Mouse (Mus musculus): ENCODE results near the gene Gbf1. TPM values are rescaled to one million over a fixed set of nuclear protein-coding genes. Genes with fewer than 3 reads are reported as not detected.
A peak's percentile ranks its signal among the peaks of the same experiment; 100 is the strongest.

The Gbf1 gene
- polyA plus RNA-seq, 1 experiment: 60.8 TPM

DNA sequence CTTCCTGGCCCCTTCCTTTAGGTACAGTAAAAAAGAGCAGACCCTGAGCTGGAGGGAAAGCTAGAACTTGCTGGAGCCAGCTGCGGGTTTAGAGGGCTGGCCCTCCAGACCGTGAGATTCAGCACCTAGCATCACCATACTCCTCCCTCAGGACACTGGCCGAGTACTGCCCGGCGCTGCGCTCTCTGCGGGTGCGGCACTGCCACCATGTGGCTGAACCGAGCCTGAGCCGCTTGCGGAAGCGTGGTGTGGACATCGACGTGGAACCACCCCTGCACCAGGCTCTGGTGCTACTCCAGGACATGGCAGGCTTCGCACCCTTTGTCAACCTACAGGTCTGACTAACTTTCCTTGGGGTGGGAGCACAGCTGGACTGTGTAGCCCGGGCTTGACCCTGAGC lies 177.6 kb downstream of the Gbf1 start:
- no peak for TF ChIP-seq POLR2A (IDR thresholded peaks at IDR 0.05; ENCODE audit: low read depth, low read length)
- peak; percentile 95; the same call in 1 of the 2 replicates for TF ChIP-seq CTCF (conservative IDR thresholded peaks at IDR 0.05; ENCODE audit: insufficient read depth, insufficient read length, low read depth, low read length)
- Histone ChIP-seq H3K27ac (ENCODE audit: insufficient read depth, low read depth, low read length) (no peak overlapping the region), H3K4me3 (ENCODE audit: insufficient read depth, low read depth, low read length) (no peak overlapping the region), H3K27me3 (replicated peaks; ENCODE audit: control insufficient read depth, insufficient read depth, low read length) (no peaks in the 10 kb centered on the region), H3K4me1 (ENCODE audit: control insufficient read depth, insufficient read depth, low read length) (peaks cover 6% of the 10 kb centered on the region; the same call in 1 of the 2 replicates), H3K36me3 (ENCODE audit: control insufficient read depth, insufficient read depth, low read length) (no peaks in the 10 kb centered on the region)
- WGBS: 5% methylated on average over 16 of the region's 16 CpGs
- peak; percentile 89 for DNase-seq

- H3K4me3 ChIP-seq (ENCODE audit: insufficient read depth, low read depth, low read length): no peak overlapping the region
- no peak for TF ChIP-seq POLR2A (IDR thresholded peaks at IDR 0.05; ENCODE audit: low read depth, low read length)
- TF ChIP-seq CTCF (conservative IDR thresholded peaks at IDR 0.05; ENCODE audit: insufficient read depth, insufficient read length, low read depth, low read length): no peak
- no peak for DNase-seq
- H3K27me3 ChIP-seq (replicated peaks; ENCODE audit: control insufficient read depth, insufficient read depth, low read length): no peaks in the 10 kb centered on the region
- 93% methylated on average over 12 of the region's 12 CpGs for WGBS
- no peaks in the 10 kb centered on the region for H3K36me3 ChIP-seq (ENCODE audit: control insufficient read depth, insufficient read depth, low read length)
- no peak overlapping the region for H3K27ac ChIP-seq (ENCODE audit: insufficient read depth, low read depth, low read length)
- peaks cover 6% of the 10 kb centered on the region; the same call in 1 of the 2 replicates for H3K4me1 ChIP-seq (ENCODE audit: control insufficient read depth, insufficient read depth, low read length)
These were observed 178.4 kb downstream of the Gbf1 start for GRCm38 (mm10) chr19:46330696-46331095.

- no peak for TF ChIP-seq POLR2A (IDR thresholded peaks at IDR 0.05; ENCODE audit: low read depth, low read length)
- no peak for TF ChIP-seq CTCF (conservative IDR thresholded peaks at IDR 0.05; ENCODE audit: insufficient read depth, insufficient read length, low read depth, low read length)
- WGBS: 90% methylated on average over 14 of the region's 14 CpGs
- no peak for DNase-seq
- Histone ChIP-seq H3K36me3 (ENCODE audit: control insufficient read depth, insufficient read depth, low read length) (no peaks in the 10 kb centered on the region), H3K27ac (ENCODE audit: insufficient read depth, low read depth, low read length) (no peak overlapping the region), H3K27me3 (replicated peaks; ENCODE audit: control insufficient read depth, insufficient read depth, low read length) (no peaks in the 10 kb centered on the region), H3K4me3 (ENCODE audit: insufficient read depth, low read depth, low read length) (no peak overlapping the region), H3K4me1 (ENCODE audit: control insufficient read depth, insufficient read depth, low read length) (peaks cover 6% of the 10 kb centered on the region; the same call in 1 of the 2 replicates)
These were observed 179.0 kb downstream of the Gbf1 start for GRCm38 (mm10) chr19:46331326-46331725.

- no peak for DNase-seq
- no peak for TF ChIP-seq POLR2A (IDR thresholded peaks at IDR 0.05; ENCODE audit: low read depth, low read length)
- TF ChIP-seq CTCF (conservative IDR thresholded peaks at IDR 0.05; ENCODE audit: insufficient read depth, insufficient read length, low read depth, low read length): no peak
- H3K36me3 ChIP-seq (ENCODE audit: control insufficient read depth, insufficient read depth, low read length): no peaks in the 10 kb centered on the region
- H3K4me3 ChIP-seq (ENCODE audit: insufficient read depth, low read depth, low read length): no peak overlapping the region
- no peak overlapping the region for H3K27ac ChIP-seq (ENCODE audit: insufficient read depth, low read depth, low read length)
- WGBS: 80% methylated on average over 3 of the region's 3 CpGs
- peaks cover 3% of the 10 kb centered on the region; the same call in 1 of the 2 replicates for H3K4me1 ChIP-seq (ENCODE audit: control insufficient read depth, insufficient read depth, low read length)
- H3K27me3 ChIP-seq (replicated peaks; ENCODE audit: control insufficient read depth, insufficient read depth, low read length): no peaks in the 10 kb centered on the region
These were observed 179.6 kb downstream of the Gbf1 start for GRCm38 (mm10) chr19:46331936-46332335.

- TF ChIP-seq CTCF (conservative IDR thresholded peaks at IDR 0.05; ENCODE audit: insufficient read depth, insufficient read length, low read depth, low read length): no peak
- TF ChIP-seq POLR2A (IDR thresholded peaks at IDR 0.05; ENCODE audit: low read depth, low read length): no peak
- Histone ChIP-seq H3K4me1 (ENCODE audit: control insufficient read depth, insufficient read depth, low read length) (peaks cover 4% of the 10 kb centered on the region; the same call in 1 of the 2 replicates), H3K27ac (ENCODE audit: insufficient read depth, low read depth, low read length) (no peak overlapping the region), H3K27me3 (replicated peaks; ENCODE audit: control insufficient read depth, insufficient read depth, low read length) (no peaks in the 10 kb centered on the region), H3K4me3 (ENCODE audit: insufficient read depth, low read depth, low read length) (no peak overlapping the region), H3K36me3 (ENCODE audit: control insufficient read depth, insufficient read depth, low read length) (no peaks in the 10 kb centered on the region)
- no peak for DNase-seq
- 79% methylated on average over 7 of the region's 7 CpGs for WGBS
These were observed 180.5 kb downstream of the Gbf1 start for GRCm38 (mm10) chr19:46332721-46333339.

GRCm38 (mm10) chr19:46333906-46334305 lies 181.6 kb downstream of the Gbf1 start:
- Histone ChIP-seq H3K4me3 (ENCODE audit: insufficient read depth, low read depth, low read length) (no peak overlapping the region), H3K27me3 (replicated peaks; ENCODE audit: control insufficient read depth, insufficient read depth, low read length) (no peaks in the 10 kb centered on the region), H3K4me1 (ENCODE audit: control insufficient read depth, insufficient read depth, low read length) (peaks cover 9% of the 10 kb centered on the region; the same call in 1 of the 2 replicates), H3K36me3 (ENCODE audit: control insufficient read depth, insufficient read depth, low read length) (no peaks in the 10 kb centered on the region), H3K27ac (ENCODE audit: insufficient read depth, low read depth, low read length) (no peak overlapping the region)
- no peak for DNase-seq
- TF ChIP-seq POLR2A (IDR thresholded peaks at IDR 0.05; ENCODE audit: low read depth, low read length): no peak
- no peak for TF ChIP-seq CTCF (conservative IDR thresholded peaks at IDR 0.05; ENCODE audit: insufficient read depth, insufficient read length, low read depth, low read length)
- 81% methylated on average over 3 of the region's 3 CpGs for WGBS

Other genes starting within 250 kb of the Gbf1 start
- gene Armh3, start 154.0 kb upstream of the Gbf1 start, polyA plus RNA-seq (2012; rRNA removed): 11.4 and 12.2 TPM in 2 replicates
- 4.8 and 5.5 TPM in 2 replicates for gene Hps6, start 149.0 kb upstream of the Gbf1 start, polyA plus RNA-seq (2012; rRNA removed)
- 10.7 and 10.8 TPM in 2 replicates for gene Pprc1, start 107.6 kb upstream of the Gbf1 start, polyA plus RNA-seq (2012; rRNA removed)
- 107 and 111 TPM in 2 replicates for gene Ldb1, start 107.3 kb upstream of the Gbf1 start, polyA plus RNA-seq (2012; rRNA removed)
- gene Nolc1, start 76.6 kb upstream of the Gbf1 start, polyA plus RNA-seq (2012; rRNA removed): 8.4 and 10.0 TPM in 2 replicates
- gene Elovl3, start 20.6 kb upstream of the Gbf1 start, polyA plus RNA-seq (2012; rRNA removed): 1.4 and 3.4 TPM in 2 replicates
- 0.05 TPM in 1 of 2 replicates, not detected in the other for gene Pitx3, start 4.2 kb upstream of the Gbf1 start, polyA plus RNA-seq (2012; rRNA removed)
- 21.6 and 25.4 TPM in 2 replicates for gene Nfkb2, start 151.8 kb downstream of the Gbf1 start, polyA plus RNA-seq (2012; rRNA removed)
- 1.9 and 2.7 TPM in 2 replicates for gene Psd, start 174.6 kb downstream of the Gbf1 start, polyA plus RNA-seq (2012; rRNA removed)
- gene Fbxl15, start 175.7 kb downstream of the Gbf1 start, polyA plus RNA-seq (2012; rRNA removed): 26.1 and 35.8 TPM in 2 replicates
- 69.8 and 72.0 TPM in 2 replicates for gene Cuedc2, start 186.2 kb downstream of the Gbf1 start, polyA plus RNA-seq (2012; rRNA removed)
- gene Mfsd13a, start 188.6 kb downstream of the Gbf1 start, polyA plus RNA-seq (2012; rRNA removed): 34.7 and 43.8 TPM in 2 replicates
- gene 2310034G01Rik, start 197.8 kb downstream of the Gbf1 start, polyA plus RNA-seq (2012; rRNA removed): 1.5 and 1.6 TPM in 2 replicates
- gene Actr1a, start 243.2 kb downstream of the Gbf1 start, polyA plus RNA-seq (2012; rRNA removed): 73.8 and 80.4 TPM in 2 replicates
- gene Sufu, start 244.4 kb downstream of the Gbf1 start, polyA plus RNA-seq (2012; rRNA removed): 38.2 and 39.7 TPM in 2 replicates

All from kidney, adult 2 months (tissue).